Mouse (Mus musculus) hindbrain, embryonic 10.5 days (tissue): ENCODE results near the gene Atp6v1d. TPM values are rescaled to one million over a fixed set of nuclear protein-coding genes. Genes with fewer than 3 reads are reported as not detected.

Source experiments
- DNase-seq: peaks from one replicate; pipeline ENCODE4 v3.0.0-alpha.2; 2017; ENCODE audit warnings: low spot score
- H3K27ac ChIP-seq: fragments of 300-500 bp; sonication (generic); 2 replicates; pipeline ENCODE4 v1.5.1; 2016; ENCODE audit warnings: mild to moderate bottlenecking, moderate library complexity
- H3K27me3 ChIP-seq: fragments of 300-500 bp; sonication (generic); 2 replicates; pipeline ENCODE4 v1.6.1; 2016; ENCODE audit warnings: mild to moderate bottlenecking; ENCODE audit not compliant: poor library complexity, insufficient read depth, severe bottlenecking
- H3K36me3 ChIP-seq: fragments of 300-500 bp; sonication (generic); 2 replicates; pipeline ENCODE4 v1.6.1; 2016; ENCODE audit warnings: mild to moderate bottlenecking, moderate library complexity
- H3K4me1 ChIP-seq: fragments of 300-500 bp; sonication (generic); replicated peaks from 2 replicates; pipeline ENCODE4 v1.6.1; 2016; ENCODE audit warnings: mild to moderate bottlenecking
- H3K4me3 ChIP-seq: fragments of 300-500 bp; sonication (generic); 2 replicates; pipeline ENCODE4 v1.5.1; 2016; ENCODE audit warnings: mild to moderate bottlenecking, moderate library complexity
- H3K9me3 ChIP-seq: fragments of 300-500 bp; sonication (generic); 2 replicates; pipeline ENCODE4 v1.6.1; 2016; ENCODE audit warnings: mild to moderate bottlenecking, moderate library complexity
- WGBS: fragments of 180-500 bp; shearing (Covaris S2); methylation state at CpG from one replicate; pipeline ENCODE4 v1.1.7; 2016; 5-methylcytosine and 5-hydroxymethylcytosine counted together
- polyA plus RNA-seq: library from polyadenylated mRNA; unstranded; fragments of >200 nt; fragmentation: Nextera tagmentation; extraction: Ambion mirVana; gene quantifications from 2 replicates; pipeline ENCODE4 v1.2.1, GENCODE M21; 2016

Atp6v1d gene
- 71.2 and 82.0 TPM in 2 replicates for polyA plus RNA-seq

- Histone ChIP-seq H3K4me3 (peak within 1 kb of the TSS; percentile 86), H3K27me3 (no peaks in the 10 kb centered on the region), H3K36me3 (peaks cover 20% of the 10 kb centered on the region), H3K4me1 (peaks cover 30% of the 10 kb centered on the region), H3K27ac (peak within 1 kb of the TSS; percentile 94), H3K9me3 (no peaks in the 10 kb centered on the region)
- under 1% methylated on average over 55 of the region's 55 CpGs for WGBS
- DNase-seq, result peak; percentile 99
Observed at GRCm38 (mm10) chr12:78861496-78862253, at the start of gene Atp6v1d, which contains the start of gene Eif2s1. TSS of gene Atp6v1d (minus strand) at chr12:78861638. TSS of gene Eif2s1 (plus strand) at chr12:78861819.

DNA sequence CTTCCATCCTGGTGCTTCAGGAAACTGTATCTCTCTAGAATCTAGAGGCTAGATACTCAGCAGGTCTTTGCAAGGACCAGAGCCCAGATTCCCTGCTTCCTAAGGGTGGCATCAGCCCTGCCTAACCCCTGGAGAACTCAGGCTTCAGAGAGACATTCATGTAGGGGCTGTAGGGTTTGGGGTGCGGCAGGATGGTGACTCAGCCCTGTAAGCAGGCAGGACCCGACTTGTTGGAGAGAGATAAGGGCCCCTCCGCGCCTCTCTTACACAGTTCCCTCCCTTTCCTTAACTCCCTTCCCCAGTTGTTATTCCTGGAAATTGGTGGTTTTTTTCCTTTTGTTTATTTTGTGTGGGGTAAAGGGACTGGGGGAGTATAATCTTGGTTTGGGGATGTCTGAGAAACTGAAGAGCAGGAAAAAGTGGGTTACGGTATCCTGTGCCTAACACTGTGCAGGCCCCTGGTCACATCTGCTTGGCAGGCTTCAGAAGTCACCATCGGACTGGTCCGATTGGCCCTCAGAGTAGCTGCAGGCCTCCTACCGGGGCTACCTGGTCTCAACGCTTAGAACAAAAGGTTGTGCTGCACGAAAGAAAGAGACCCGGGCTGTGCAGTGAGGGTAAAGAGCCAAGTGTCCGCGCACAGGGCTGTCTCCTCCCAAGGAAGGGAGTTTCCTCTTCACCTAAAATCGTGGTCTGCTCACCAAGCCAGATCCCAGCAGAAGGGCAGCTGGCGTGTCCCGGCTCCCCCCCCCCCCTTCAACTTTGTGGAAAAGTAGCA is 49.4 kb upstream of the Atp6v1d start:
- H3K27ac ChIP-seq, result peak overlapping the region; percentile 53; the same call in 1 of the 2 replicates
- H3K4me1 ChIP-seq, result peaks cover 20% of the 10 kb centered on the region
- peak overlapping the region; percentile 55 for H3K4me3 ChIP-seq
- DNase-seq, result peak; percentile 27
- H3K9me3 ChIP-seq, result no peaks in the 10 kb centered on the region
- peaks cover 90% of the 10 kb centered on the region for H3K27me3 ChIP-seq
- 11% methylated on average over 16 of the region's 16 CpGs for WGBS
- H3K36me3 ChIP-seq, result no peaks in the 10 kb centered on the region

- Histone ChIP-seq H3K4me3 (no peak overlapping the region), H3K9me3 (no peaks in the 10 kb centered on the region), H3K27ac (no peak overlapping the region), H3K4me1 (peaks cover 20% of the 10 kb centered on the region), H3K36me3 (no peaks in the 10 kb centered on the region), H3K27me3 (peaks cover 80% of the 10 kb centered on the region)
- no peak for DNase-seq
- 84% methylated on average over 6 of the region's 6 CpGs for WGBS
Observed at GRCm38 (mm10) chr12:78908081-78908605, 46.7 kb upstream of the Atp6v1d start.

DNA sequence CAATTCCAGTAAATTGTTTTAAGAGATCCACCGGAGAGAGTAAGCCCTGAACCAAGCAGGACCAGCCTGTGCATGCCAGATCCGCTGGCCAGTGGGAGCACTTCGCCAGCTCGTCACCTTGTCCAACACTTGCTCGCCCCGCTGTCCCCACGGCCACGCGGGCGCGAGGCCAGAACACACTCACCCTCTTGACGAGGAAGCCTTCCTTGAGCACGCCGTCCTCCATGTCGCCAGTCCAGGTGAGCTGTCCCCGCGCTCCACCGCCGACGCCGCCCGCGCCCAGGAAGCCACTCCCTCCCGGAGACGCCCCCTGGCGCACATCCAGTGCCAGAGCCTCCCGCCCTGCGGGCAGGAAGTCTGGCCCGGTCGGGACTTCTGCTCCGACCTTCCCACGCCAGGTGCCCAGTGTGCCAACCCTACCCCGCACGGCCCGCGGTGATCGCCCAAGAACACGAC is 45.3 kb upstream of the Atp6v1d start, which contains the start of gene Plek2:
Gene Plek2 (minus strand): TSS at position 258 of the 456 bp plus-strand sequence.
- H3K27me3 ChIP-seq, result peaks cover 66% of the 10 kb centered on the region
- peak within 1 kb of the TSS; percentile 66 for H3K27ac ChIP-seq
- H3K4me1 ChIP-seq, result peaks cover 15% of the 10 kb centered on the region
- WGBS, result 2% methylated on average over 38 of the region's 38 CpGs
- no peaks in the 10 kb centered on the region for H3K36me3 ChIP-seq
- peak; percentile 57 for DNase-seq
- peak within 1 kb of the TSS; percentile 54 for H3K4me3 ChIP-seq
- no peaks in the 10 kb centered on the region for H3K9me3 ChIP-seq

GRCm38 (mm10) chr12:78904499-78904898 is 43.1 kb upstream of the Atp6v1d start:
- 85% methylated on average over 7 of the region's 7 CpGs for WGBS
- H3K27me3 ChIP-seq, result peaks cover 44% of the 10 kb centered on the region
- no peak overlapping the region for H3K27ac ChIP-seq
- no peak overlapping the region for H3K4me3 ChIP-seq
- peaks cover 6% of the 10 kb centered on the region for H3K4me1 ChIP-seq
- H3K9me3 ChIP-seq, result no peaks in the 10 kb centered on the region
- H3K36me3 ChIP-seq, result no peaks in the 10 kb centered on the region
- DNase-seq, result no peak

- Histone ChIP-seq H3K36me3 (no peaks in the 10 kb centered on the region), H3K27ac (no peak overlapping the region), H3K27me3 (peaks cover 33% of the 10 kb centered on the region), H3K4me3 (no peak overlapping the region), H3K4me1 (peaks cover 6% of the 10 kb centered on the region), H3K9me3 (no peaks in the 10 kb centered on the region)
- DNase-seq, result no peak
- WGBS, result 87% methylated on average over 4 of the region's 4 CpGs
Observed at GRCm38 (mm10) chr12:78903313-78903712, 41.9 kb upstream of the Atp6v1d start.

GRCm38 (mm10) chr12:78901467-78901866 is 40.0 kb upstream of the Atp6v1d start:
- H3K9me3 ChIP-seq, result no peaks in the 10 kb centered on the region
- peaks cover 15% of the 10 kb centered on the region for H3K27me3 ChIP-seq
- DNase-seq, result no peak
- peaks cover under 1% of the 10 kb centered on the region; the same call in 1 of the 2 replicates for H3K4me1 ChIP-seq
- H3K27ac ChIP-seq, result no peak overlapping the region
- 88% methylated on average over 5 of the region's 5 CpGs for WGBS
- no peaks in the 10 kb centered on the region for H3K36me3 ChIP-seq
- no peak overlapping the region for H3K4me3 ChIP-seq

GRCm38 (mm10) chr12:78897861-78898260 is 36.4 kb upstream of the Atp6v1d start:
- Histone ChIP-seq H3K4me3 (no peak overlapping the region), H3K36me3 (no peaks in the 10 kb centered on the region), H3K27ac (no peak overlapping the region), H3K4me1 (no peaks in the 10 kb centered on the region), H3K27me3 (no peaks in the 10 kb centered on the region), H3K9me3 (no peaks in the 10 kb centered on the region)
- 100% methylated on average over 1 of the region's 1 CpGs for WGBS
- DNase-seq, result no peak

DNA sequence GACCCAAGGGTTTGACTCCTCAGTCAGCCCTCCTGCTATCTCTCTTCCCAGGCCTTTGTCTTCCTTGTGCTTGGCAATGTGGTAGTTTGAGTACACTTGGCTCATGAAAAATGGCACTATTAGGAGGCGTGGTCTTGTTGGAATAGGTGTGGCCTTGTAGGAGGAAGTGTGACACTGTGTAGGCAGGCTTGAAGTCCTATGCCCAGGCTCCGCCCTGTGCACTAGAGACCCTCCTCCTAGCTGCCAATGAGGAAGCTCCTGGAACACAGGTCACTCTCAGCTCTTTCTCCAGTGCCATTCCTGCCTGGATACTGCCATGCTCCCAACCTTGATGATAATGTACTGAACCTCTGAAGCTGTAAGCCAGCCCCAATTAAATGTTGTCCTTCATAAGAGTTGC is 29.7 kb upstream of the Atp6v1d start:
- no peak for DNase-seq
- Histone ChIP-seq H3K36me3 (peaks cover 26% of the 10 kb centered on the region), H3K27ac (no peak overlapping the region), H3K27me3 (no peaks in the 10 kb centered on the region), H3K4me1 (no peaks in the 10 kb centered on the region), H3K4me3 (no peak overlapping the region), H3K9me3 (peaks cover 5% of the 10 kb centered on the region; the same call in 1 of the 2 replicates)
- 89% methylated on average over 2 of the region's 2 CpGs for WGBS

DNA sequence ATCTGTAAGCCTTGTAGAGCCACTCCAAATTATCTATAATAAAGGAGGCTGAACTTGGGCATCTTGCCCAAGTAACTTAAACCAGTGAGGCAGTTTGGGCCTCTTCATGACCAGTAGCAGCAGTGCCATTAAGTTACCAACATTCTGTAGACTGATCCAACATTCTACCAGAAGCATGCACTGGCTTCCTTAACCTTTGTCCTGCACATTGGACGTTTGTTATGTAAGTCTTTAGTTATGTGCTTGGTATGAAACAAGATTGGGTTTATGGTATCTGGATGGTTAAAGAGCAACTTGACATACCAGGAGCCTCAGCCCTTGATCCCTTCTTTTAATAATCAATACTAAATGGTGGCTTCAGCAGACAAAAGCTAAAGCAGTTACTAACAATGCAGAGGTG is 28.6 kb upstream of the Atp6v1d start:
- H3K4me1 ChIP-seq, result no peaks in the 10 kb centered on the region
- no peaks in the 10 kb centered on the region for H3K27me3 ChIP-seq
- H3K9me3 ChIP-seq, result peaks cover 5% of the 10 kb centered on the region; the same call in 1 of the 2 replicates
- no peak overlapping the region for H3K4me3 ChIP-seq
- H3K27ac ChIP-seq, result no peak overlapping the region
- peaks cover 37% of the 10 kb centered on the region for H3K36me3 ChIP-seq
- 76% methylated on average over 1 of the region's 1 CpGs for WGBS
- no peak for DNase-seq

DNA sequence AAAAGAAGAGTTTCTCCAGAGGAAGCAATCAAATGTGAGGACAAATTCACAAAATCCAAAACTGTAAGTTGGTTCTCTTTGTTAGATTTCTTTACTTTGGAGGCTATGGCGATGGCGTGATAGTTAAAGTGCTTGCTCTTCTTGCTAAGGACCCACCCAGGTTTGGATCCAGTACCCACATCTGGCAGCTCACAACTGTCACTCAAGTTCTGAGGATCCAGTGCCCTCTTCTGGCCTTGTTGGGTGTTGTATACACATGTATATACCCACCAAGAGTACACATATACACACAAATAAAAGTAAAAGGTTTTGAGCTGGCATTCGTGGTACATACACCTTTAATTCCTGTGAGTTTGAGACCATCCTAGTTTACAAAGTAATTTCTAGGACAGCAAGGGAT is 13.1 kb upstream of the Atp6v1d start:
- Histone ChIP-seq H3K27ac (no peak overlapping the region), H3K27me3 (no peaks in the 10 kb centered on the region), H3K36me3 (peaks cover 99% of the 10 kb centered on the region), H3K4me3 (no peak overlapping the region), H3K9me3 (no peaks in the 10 kb centered on the region), H3K4me1 (no peaks in the 10 kb centered on the region)
- 97% methylated on average over 3 of the region's 3 CpGs for WGBS
- no peak for DNase-seq

GRCm38 (mm10) chr12:78868115-78868514 is 6.7 kb upstream of the Atp6v1d start:
- peaks cover 9% of the 10 kb centered on the region for H3K4me1 ChIP-seq
- H3K27me3 ChIP-seq, result no peaks in the 10 kb centered on the region
- 93% methylated on average over 1 of the region's 1 CpGs for WGBS
- peaks cover 83% of the 10 kb centered on the region for H3K36me3 ChIP-seq
- H3K4me3 ChIP-seq, result no peak overlapping the region
- DNase-seq, result no peak
- H3K9me3 ChIP-seq, result no peaks in the 10 kb centered on the region
- no peak overlapping the region for H3K27ac ChIP-seq
